In the genomic region with DNA sequence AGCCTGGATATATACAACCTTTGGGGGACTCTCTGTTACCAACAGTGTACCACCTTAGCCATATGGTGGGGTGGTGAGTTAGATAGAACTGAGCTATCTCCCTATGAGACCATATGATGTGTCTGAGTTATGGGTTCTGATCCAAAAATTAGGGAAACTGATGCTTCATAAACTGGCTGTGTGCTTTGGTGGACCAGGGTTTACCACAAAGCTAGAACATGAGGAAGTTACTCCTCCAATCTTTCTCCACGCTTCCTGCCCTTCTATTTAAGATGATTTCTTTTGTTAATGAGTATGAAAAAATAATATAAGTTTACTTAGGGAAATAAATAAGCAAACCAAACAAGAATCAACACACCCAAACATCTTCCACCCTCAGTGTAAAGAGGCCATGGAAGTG, we compare ENCODE assay signal across 29 mouse cellular contexts. TPM values are rescaled to one million over a fixed set of nuclear protein-coding genes. Genes with fewer than 3 reads are reported as not detected.
A peak's percentile ranks its signal among the peaks of the same experiment; 100 is the strongest.
DNase-seq lines count a peak whose midpoint lies in the region; ATAC-seq lines count a peak whose summit lies in the region.
"Had no signal": no experiment of that assay in that cellular context is flagged by ENCODE, and none has a peak within 500 bp of the region (broad histone marks: within the 10 kb centered on the region; RNA-seq: fewer than 3 reads in every experiment).

No protein-coding gene starts in this region.

- H3K4me3 ChIP-seq in forebrain, embryonic 11.5 days (ENCODE audit: low read depth, low read length): no peak overlapping the region

- no peaks in the 10 kb centered on the region for H3K27me3 ChIP-seq in forebrain, embryonic 11.5 days (ENCODE audit: control insufficient read depth, insufficient read depth, low read length)
- H3K27me3 ChIP-seq: CH12.LX had no signal

- H3K4me1 ChIP-seq in forebrain, embryonic 11.5 days (replicated peaks; ENCODE audit: control insufficient read depth, insufficient read depth, low read length): no peaks in the 10 kb centered on the region

- WGBS in forebrain, embryonic 11.5 days: 83% methylated on average over 1 of the region's 1 CpGs

- 0 out of 2 replicates have a peak, but pooled peaks have one; percentile 56 for ATAC-seq in common myeloid progenitor, adult 5-6 weeks (replicated peaks; ENCODE audit: low read depth, poor library complexity, severe bottlenecking)
- ATAC-seq in hematopoietic stem cell, adult 5-6 weeks (replicated peaks in 1 of 2; ENCODE audit: insufficient read depth in 1 of 2, low FRiP score in 2 of 2, low TSS enrichment in 1 of 2, low read depth in 1 of 2, poor library complexity in 2 of 2, severe bottlenecking in 2 of 2): peak; percentile 53 to 55; a peak in 3 of 4 replicates
- ATAC-seq in megakaryocyte progenitor cell, adult 5-6 weeks (replicated peaks; ENCODE audit: poor library complexity): peak; percentile 52
- no peak for ATAC-seq in forebrain, embryonic 11.5 days (replicated peaks; ENCODE audit: low FRiP score)
- ATAC-seq: activated CD4-positive, CD25-positive, alpha-beta regulatory T cell, adult 4 months; CD4-positive, CD25-positive, alpha-beta regulatory T cell, adult 4 months; Patski had no signal

- DNase-seq in c-Kit-positive CD71-positive TER-119-positive erythroid progenitor cells, embryonic 14.5 days (ENCODE audit: low spot score): no peak
- DNase-seq in adipocyte (ENCODE audit: low spot score): no peak
- DNase-seq in forebrain, embryonic 11.5 days (ENCODE audit: low spot score): no peak
- DNase-seq: adrenal gland, adult 2 months; adrenal gland, adult 8-10 months; adrenal gland, postnatal 10 days; adrenal gland, postnatal 14 days; adrenal gland, postnatal 25 days; adrenal gland, postnatal 36 days; B cell, adult 2 months; cerebellum, adult 11 months; cerebellum, adult 11-12 months; cerebellum, adult 18-20 months; cerebellum, adult 2 months; cerebellum, adult 8-10 months had no signal

- H3K9me3 ChIP-seq in forebrain, embryonic 11.5 days (ENCODE audit: control insufficient read depth, low read length): no peaks in the 10 kb centered on the region

- H3K27ac ChIP-seq in forebrain, embryonic 11.5 days (ENCODE audit: low read depth, low read length): no peak overlapping the region

- H3K4me2 ChIP-seq in forebrain, embryonic 11.5 days (ENCODE audit: low read depth, low read length, severe bottlenecking): no peak overlapping the region

- H3K36me3 ChIP-seq in forebrain, embryonic 11.5 days (ENCODE audit: control insufficient read depth, insufficient read depth, low read length): no peaks in the 10 kb centered on the region
- H3K36me3 ChIP-seq: G1E had no signal

- no peak overlapping the region for H3K9ac ChIP-seq in forebrain, embryonic 11.5 days (ENCODE audit: low read length)

RNA-seq across cellular contexts. Expression of gene 4930583I09Rik, which starts 10.8 kb away (rescaled TPM):
- total RNA-seq in common myeloid progenitor, adult 5-6 weeks (2017): not detected in 2 replicates
- not detected in 2 replicates for total RNA-seq in hematopoietic stem cell, adult 5-6 weeks (2017)
- not detected in 2 replicates for total RNA-seq in megakaryocyte progenitor cell, adult 5-6 weeks (2015)
- not detected in 2 replicates for total RNA-seq in megakaryocyte progenitor cell, adult 5-6 weeks (2017)
- polyA plus RNA-seq in forebrain, embryonic 11.5 days (2014; fragmentation: Nextera tagmentation; extraction: Ambion mirVana): not detected in 2 replicates
- total RNA-seq: adrenal gland, adult 18-20 months; adrenal gland, adult 2 months; adrenal gland, adult 8-10 months; adrenal gland, postnatal 10 days; adrenal gland, postnatal 14 days; adrenal gland, postnatal 25 days; adrenal gland, postnatal 36 days; adrenal gland, postnatal 4 days; CH12.LX; ES-E14; G1E; MEL had no signal
- polyA plus RNA-seq: activated CD4-positive, CD25-positive, alpha-beta regulatory T cell, adult 4 months; adrenal gland, adult 2 months; brain, embryonic 14.5 days; C2C12; cerebellum, adult 2 months; G1E; Patski had no signal
